Mouse (Mus musculus) stomach, postnatal 0 days (tissue): ENCODE measurements around the gene Dpep2nb. TPM values are rescaled to one million over a fixed set of nuclear protein-coding genes. Genes with fewer than 3 reads are reported as not detected.
"Not testable (repeated sequence)": the region's sequence is repeated elsewhere in the genome, so short reads cannot be mapped to it uniquely, and the experiment has no call there.

Source experiments
- ATAC-seq: fragments of 200-750 bp; cut with Nextera tagmentation; 2 replicates; pipeline ENCODE4 v1.8.0; 2017; ENCODE audit not compliant: low FRiP score, low TSS enrichment
- DNase-seq: peaks from one replicate; pipeline ENCODE4 v3.0.0-alpha.2; 2016; ENCODE audit warnings: low spot score
- H3K27ac ChIP-seq: fragments of 300-500 bp; sonication (generic); replicated peaks from 2 replicates; pipeline ENCODE4 v1.5.1; 2014; ENCODE audit warnings: mild to moderate bottlenecking, control low read depth
- H3K27me3 ChIP-seq: fragments of 300-500 bp; sonication (generic); 2 replicates; pipeline ENCODE4 v1.6.1; 2014; ENCODE audit warnings: low read length; ENCODE audit not compliant: control insufficient read depth, insufficient read depth
- H3K36me3 ChIP-seq: fragments of 300-500 bp; sonication (generic); 2 replicates; pipeline ENCODE4 v1.6.1; 2014; ENCODE audit warnings: low read length, mixed read lengths; ENCODE audit not compliant: control insufficient read depth, insufficient read depth
- H3K4me1 ChIP-seq: fragments of 300-500 bp; sonication (generic); replicated peaks from 2 replicates; pipeline ENCODE4 v1.6.1; 2014; ENCODE audit warnings: antibody characterized with exemption; ENCODE audit not compliant: control insufficient read depth, insufficient read depth
- H3K4me2 ChIP-seq: fragments of 300-500 bp; sonication (generic); replicated peaks from 2 replicates; pipeline ENCODE4 v1.6.1; 2014; ENCODE audit warnings: low read depth, mild to moderate bottlenecking, control low read depth, moderate library complexity
- H3K4me3 ChIP-seq: fragments of 300-500 bp; sonication (generic); 2 replicates; pipeline ENCODE4 v1.5.1; 2014; ENCODE audit warnings: low read depth, low read length, control low read depth
- H3K9ac ChIP-seq: fragments of 300-500 bp; sonication (generic); 2 replicates; pipeline ENCODE4 v1.6.1; 2014; ENCODE audit warnings: mild to moderate bottlenecking, low read length, control low read depth, mixed read lengths
- H3K9me3 ChIP-seq: fragments of 300-500 bp; sonication (generic); 2 replicates; pipeline ENCODE4 v1.6.1; 2016; ENCODE audit warnings: low read length; ENCODE audit not compliant: control insufficient read depth
- CTCF ChIP-seq: IDR thresholded peaks from 2 replicates; pipeline ENCODE4 v1.5.1; 2016; ENCODE audit warnings: antibody characterized with exemption, low read depth, mild to moderate bottlenecking, moderate library complexity
- EP300 ChIP-seq: optimal IDR thresholded peaks from 2 replicates; pipeline ENCODE3; 2016; ENCODE audit warnings: antibody characterized with exemption
- WGBS: fragments of 180-500 bp; shearing (Covaris S2); extraction: QIAGEN DNeasy Blood & Tissue Kit; methylation state at CpG from one replicate; pipeline ENCODE4 v1.1.7; 2014; 5-methylcytosine and 5-hydroxymethylcytosine counted together
- polyA plus RNA-seq: library from polyadenylated mRNA; unstranded; fragments of >200 nt; fragmentation: Nextera tagmentation; extraction: Ambion mirVana; gene quantifications from 2 replicates; pipeline ENCODE4 v1.2.1, GENCODE M21; 2015

Dpep2nb gene
- polyA plus RNA-seq, 1 experiment from 2014 or later = not detected

DNA sequence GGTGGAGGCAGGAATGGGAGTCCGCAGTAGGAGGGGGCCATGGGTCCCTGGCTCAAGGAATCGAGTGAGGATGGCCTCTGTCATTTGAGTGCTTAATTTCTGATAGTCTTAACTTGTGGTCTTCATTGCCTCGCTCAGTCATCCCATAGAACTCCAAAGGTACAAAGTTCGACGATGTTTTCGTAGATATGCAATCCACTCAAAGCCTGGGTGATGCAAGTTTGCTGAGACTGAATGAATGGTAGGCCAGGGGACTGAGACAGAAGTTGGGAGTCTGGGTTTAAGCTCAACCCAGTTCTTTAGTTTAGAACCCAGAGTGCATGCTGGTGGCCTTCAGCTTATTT, 5.8 kb upstream of the Dpep2nb start, which contains the start of gene Ddx28:
TSS of gene Ddx28 (minus strand) at position 240 of the 344 bp plus-strand sequence.
- H3K27me3 ChIP-seq = no peaks in the 10 kb centered on the region
- no peak for TF ChIP-seq CTCF
- no peak for TF ChIP-seq EP300
- peak within 1 kb of the TSS; percentile 88 for H3K9ac ChIP-seq
- H3K4me1 ChIP-seq = peaks cover 2% of the 10 kb centered on the region; the same call in 1 of the 2 replicates
- H3K9me3 ChIP-seq = no peaks in the 10 kb centered on the region
- peak within 1 kb of the TSS; percentile 91 for H3K4me2 ChIP-seq
- no peak for DNase-seq
- no peak for ATAC-seq
- peaks cover 3% of the 10 kb centered on the region for H3K36me3 ChIP-seq
- H3K27ac ChIP-seq = peak within 1 kb of the TSS; percentile 88
- H3K4me3 ChIP-seq = peak within 1 kb of the TSS; percentile 93
- WGBS = 2% methylated on average over 6 of the region's 6 CpGs

DNA sequence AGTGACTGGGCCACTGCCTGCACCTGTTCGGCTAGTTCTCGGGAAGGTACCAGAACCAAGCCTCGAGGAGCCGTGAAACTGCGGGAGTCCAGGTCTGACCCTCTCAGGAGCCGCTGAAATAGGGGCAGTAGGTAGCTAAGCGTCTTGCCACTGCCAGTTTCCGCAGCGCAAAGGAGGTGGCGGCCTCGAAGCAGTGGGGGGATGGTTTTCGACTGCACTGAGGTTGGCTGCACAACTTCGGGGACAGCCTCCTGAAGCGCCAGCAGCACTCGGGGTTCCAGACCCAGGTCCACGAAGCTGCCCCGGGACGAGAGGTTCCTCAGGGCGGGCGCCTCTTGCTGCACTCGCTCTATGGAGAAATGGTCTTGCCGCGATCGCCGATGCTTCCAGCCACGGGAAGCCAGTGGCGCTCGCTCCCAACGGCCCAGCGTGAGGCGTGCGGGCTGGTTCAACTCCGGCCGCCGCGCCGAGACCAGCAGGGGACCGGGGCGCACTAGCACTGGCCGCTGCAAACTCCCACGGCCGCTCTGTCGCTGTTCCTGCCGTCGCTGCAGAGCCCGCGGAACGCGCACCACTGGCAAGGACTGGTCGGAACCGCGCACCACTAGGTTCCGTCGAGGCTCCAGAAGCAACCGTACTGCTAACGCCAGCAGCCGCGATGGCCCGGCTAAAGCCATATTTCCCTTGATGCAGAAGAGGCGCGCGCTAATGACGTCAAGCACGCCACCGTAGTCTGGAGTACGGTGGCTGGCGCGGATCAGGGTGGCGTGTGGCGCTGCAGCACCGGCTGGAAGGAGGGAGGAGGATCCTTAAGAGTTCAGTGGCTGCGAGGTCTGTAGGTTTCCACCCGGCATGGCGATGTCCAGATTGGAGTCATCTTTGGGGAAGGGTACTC, 5.2 kb upstream of the Dpep2nb start:
- under 1% methylated on average over 74 of the region's 74 CpGs for WGBS
- peak overlapping the region; percentile 88 for H3K9ac ChIP-seq
- H3K27me3 ChIP-seq = no peaks in the 10 kb centered on the region
- no peaks in the 10 kb centered on the region; the same call in 1 of the 2 replicates for H3K36me3 ChIP-seq
- peak; percentile 95 for DNase-seq
- no peaks in the 10 kb centered on the region for H3K9me3 ChIP-seq
- TF ChIP-seq CTCF = no peak
- no peak for TF ChIP-seq EP300
- ATAC-seq = peak; percentile 95
- H3K4me3 ChIP-seq = peak overlapping the region; percentile 93
- H3K4me1 ChIP-seq = peaks cover 2% of the 10 kb centered on the region; the same call in 1 of the 2 replicates
- peak overlapping the region; percentile 88 for H3K27ac ChIP-seq
- H3K4me2 ChIP-seq = peak overlapping the region; percentile 91

DNA sequence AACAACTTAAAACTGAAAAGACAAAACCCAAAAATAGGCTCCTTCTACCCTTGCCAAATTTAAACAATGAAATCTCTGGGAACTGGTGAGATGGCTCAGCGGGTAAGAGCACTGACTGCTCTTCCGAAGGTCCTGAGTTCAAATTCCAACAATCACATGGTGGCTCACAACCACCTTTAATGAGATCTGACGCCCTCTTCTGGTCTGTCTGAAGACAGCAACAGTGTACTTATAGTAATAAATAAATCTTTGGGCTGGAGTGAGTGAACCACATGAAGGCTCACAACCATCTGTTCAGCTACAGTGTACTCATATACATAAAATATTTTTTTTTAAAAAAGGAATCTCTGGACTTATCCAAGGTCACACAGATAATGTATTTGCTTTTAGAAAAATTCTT, 2.1 kb upstream of the Dpep2nb start:
- not testable (repeated sequence) for H3K4me3 ChIP-seq, H3K36me3 ChIP-seq, H3K4me2 ChIP-seq, DNase-seq, H3K27ac ChIP-seq, H3K9me3 ChIP-seq, H3K27me3 ChIP-seq, H3K9ac ChIP-seq, ATAC-seq, H3K4me1 ChIP-seq
- TF ChIP-seq CTCF = peak; percentile 29; the same call in 1 of the 2 replicates
- 64% methylated on average over 3 of the region's 3 CpGs for WGBS

- no peak for DNase-seq
- no peak overlapping the region for H3K27ac ChIP-seq
- WGBS = 73% methylated on average over 3 of the region's 3 CpGs
- no peak overlapping the region for H3K4me2 ChIP-seq
- H3K36me3 ChIP-seq = no peaks in the 10 kb centered on the region
- H3K9ac ChIP-seq = no peak overlapping the region
- H3K4me1 ChIP-seq = peaks cover 2% of the 10 kb centered on the region; the same call in 1 of the 2 replicates
- no peak for TF ChIP-seq EP300
- TF ChIP-seq CTCF = no peak
- no peak overlapping the region for H3K4me3 ChIP-seq
- no peaks in the 10 kb centered on the region for H3K27me3 ChIP-seq
- ATAC-seq = peak; percentile 33; the same call in 1 of the 2 replicates
- H3K9me3 ChIP-seq = no peaks in the 10 kb centered on the region
Observed at GRCm38 (mm10) chr8:106007135-106007534, 1.4 kb upstream of the Dpep2nb start.

- no peaks in the 10 kb centered on the region for H3K27me3 ChIP-seq
- ATAC-seq (no peak), DNase-seq (no peak)
- peaks cover 2% of the 10 kb centered on the region; the same call in 1 of the 2 replicates for H3K4me1 ChIP-seq
- no peak overlapping the region for H3K27ac ChIP-seq
- no peak overlapping the region for H3K4me3 ChIP-seq
- H3K9me3 ChIP-seq = no peaks in the 10 kb centered on the region
- no peak overlapping the region for H3K9ac ChIP-seq
- no peak overlapping the region for H3K4me2 ChIP-seq
- WGBS = 91% methylated on average over 4 of the region's 4 CpGs
- H3K36me3 ChIP-seq = no peaks in the 10 kb centered on the region
- TF ChIP-seq CTCF = peak; percentile 52
- no peak for TF ChIP-seq EP300
Observed at GRCm38 (mm10) chr8:106006413-106006812, 638 bp upstream of the Dpep2nb start.

- ATAC-seq = no peak
- H3K9ac ChIP-seq = no peak overlapping the region
- no peak overlapping the region for H3K27ac ChIP-seq
- 73% methylated on average over 8 of the region's 8 CpGs for WGBS
- DNase-seq = no peak
- no peak for TF ChIP-seq EP300
- TF ChIP-seq CTCF = no peak
- H3K9me3 ChIP-seq = no peaks in the 10 kb centered on the region
- no peaks in the 10 kb centered on the region for H3K27me3 ChIP-seq
- H3K4me2 ChIP-seq = no peak overlapping the region
- no peak overlapping the region for H3K4me3 ChIP-seq
- no peaks in the 10 kb centered on the region for H3K4me1 ChIP-seq
- no peaks in the 10 kb centered on the region for H3K36me3 ChIP-seq
Observed at GRCm38 (mm10) chr8:106004538-106005207, 1.1 kb downstream of the Dpep2nb start.
